Mouse (Mus musculus): ENCODE results near the gene Pdia5. TPM values are rescaled to one million over a fixed set of nuclear protein-coding genes. Genes with fewer than 3 reads are reported as not detected.

Pdia5 gene
- polyA plus RNA-seq, 1 experiment, result 11.3 TPM

DNA sequence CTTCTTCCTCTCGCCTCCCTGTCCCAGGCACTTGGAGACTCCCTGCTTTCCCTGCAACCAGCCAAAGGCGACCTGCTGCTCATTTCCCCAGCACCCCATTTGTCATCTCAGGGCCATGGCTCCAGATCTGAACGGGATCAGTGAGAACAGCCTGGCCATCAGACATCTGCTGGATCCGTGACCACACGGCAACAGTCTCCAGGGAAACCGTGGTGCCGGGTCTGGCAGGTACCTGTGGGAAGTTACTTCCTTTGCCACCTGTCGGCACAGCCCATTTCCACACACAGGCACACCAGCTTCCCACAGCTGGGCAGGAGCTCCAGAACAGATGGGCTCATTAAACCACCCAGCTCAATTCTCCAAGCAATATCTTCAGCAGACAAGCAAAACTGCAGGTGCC, 33.2 kb downstream of the Pdia5 start:
- 75% methylated on average over 8 of the region's 8 CpGs for WGBS
- Histone ChIP-seq H3K4me1 (ENCODE audit: control insufficient read depth, insufficient read depth, low read length) (no peaks in the 10 kb centered on the region), H3K4me3 (replicated peaks; ENCODE audit: extremely low read depth, low read depth, low read length) (no peak overlapping the region)
- no peak for TF ChIP-seq CTCF (IDR thresholded peaks at IDR 0.05; ENCODE audit: insufficient read depth, low read length)
- TF ChIP-seq POLR2A (IDR thresholded peaks at IDR 0.05; ENCODE audit: borderline replicate concordance, extremely low read depth, low read depth, low read length), result no peak
- DNase-seq, result no peak

- 86% methylated on average over 7 of the region's 7 CpGs for WGBS
- H3K4me1 ChIP-seq (ENCODE audit: control insufficient read depth, insufficient read depth, low read length), result no peaks in the 10 kb centered on the region
- TF ChIP-seq CTCF (IDR thresholded peaks at IDR 0.05; ENCODE audit: insufficient read depth, low read length) (no peak), POLR2A (IDR thresholded peaks at IDR 0.05; ENCODE audit: borderline replicate concordance, extremely low read depth, low read depth, low read length) (no peak)
- DNase-seq, result no peak
- H3K4me3 ChIP-seq (replicated peaks; ENCODE audit: extremely low read depth, low read depth, low read length), result no peak overlapping the region
These were observed 33.7 kb downstream of the Pdia5 start for GRCm38 (mm10) chr16:35457011-35457419.

DNA sequence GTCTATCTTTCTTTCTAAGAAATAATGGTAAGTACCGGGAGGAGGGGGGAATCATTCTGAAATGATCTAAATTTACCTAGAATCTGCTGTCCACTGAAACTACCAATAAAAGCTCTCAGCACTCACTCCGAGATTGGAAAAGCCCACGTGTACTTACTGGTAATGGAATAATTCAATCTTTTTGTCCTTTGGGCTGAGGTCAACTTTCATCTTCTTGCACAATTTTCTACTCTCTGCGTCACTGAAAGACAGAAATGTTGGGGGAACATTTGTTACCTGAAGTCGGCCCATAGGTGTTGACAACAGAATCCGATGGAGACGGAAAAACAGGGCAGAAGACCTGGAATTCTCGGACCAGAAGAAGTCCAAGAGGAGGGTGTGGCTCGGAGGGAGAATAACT, 34.4 kb downstream of the Pdia5 start:
- TF ChIP-seq CTCF (IDR thresholded peaks at IDR 0.05; ENCODE audit: insufficient read depth, low read length), result no peak
- TF ChIP-seq POLR2A (IDR thresholded peaks at IDR 0.05; ENCODE audit: borderline replicate concordance, extremely low read depth, low read depth, low read length), result no peak
- H3K4me1 ChIP-seq (ENCODE audit: control insufficient read depth, insufficient read depth, low read length), result no peaks in the 10 kb centered on the region
- no peak overlapping the region for H3K4me3 ChIP-seq (replicated peaks; ENCODE audit: extremely low read depth, low read depth, low read length)
- no peak for DNase-seq
- 90% methylated on average over 9 of the region's 9 CpGs for WGBS

GRCm38 (mm10) chr16:35455822-35456221, 34.9 kb downstream of the Pdia5 start:
- TF ChIP-seq POLR2A (IDR thresholded peaks at IDR 0.05; ENCODE audit: borderline replicate concordance, extremely low read depth, low read depth, low read length), result no peak
- TF ChIP-seq CTCF (IDR thresholded peaks at IDR 0.05; ENCODE audit: insufficient read depth, low read length), result no peak
- Histone ChIP-seq H3K4me1 (ENCODE audit: control insufficient read depth, insufficient read depth, low read length) (no peaks in the 10 kb centered on the region), H3K4me3 (replicated peaks; ENCODE audit: extremely low read depth, low read depth, low read length) (no peak overlapping the region)
- no peak for DNase-seq
- WGBS, result 86% methylated on average over 10 of the region's 10 CpGs

DNA sequence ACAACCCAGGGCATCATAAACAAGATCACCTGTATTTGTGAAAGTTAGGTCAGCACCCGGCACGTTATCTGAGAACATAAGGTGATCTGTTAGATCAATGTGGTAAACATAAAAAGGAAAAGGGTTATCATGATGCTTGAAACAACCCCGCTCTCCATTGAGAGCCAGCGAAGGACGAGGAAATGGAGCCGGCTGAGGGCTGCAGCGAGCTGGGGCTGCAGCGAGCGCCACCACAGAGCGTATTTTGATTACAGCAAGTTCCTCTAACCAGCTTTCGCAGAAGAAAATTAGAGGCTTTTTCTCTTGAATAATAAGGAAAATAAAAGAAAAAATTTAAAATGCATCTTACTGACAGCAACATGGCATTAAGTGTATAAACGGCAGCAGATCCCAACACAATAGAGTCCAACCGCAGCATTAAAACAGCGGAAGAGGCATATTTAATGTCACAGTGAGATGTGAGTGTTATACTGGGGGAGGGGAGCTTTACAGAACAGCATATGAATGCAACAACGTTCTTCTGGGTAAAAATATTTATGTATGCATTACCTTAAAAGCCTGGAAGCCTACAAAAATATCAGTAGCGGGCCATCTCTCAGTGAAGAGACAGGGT, 40.5 kb downstream of the Pdia5 start:
- H3K4me3 ChIP-seq (replicated peaks; ENCODE audit: extremely low read depth, low read depth, low read length), result no peak overlapping the region
- no peaks in the 10 kb centered on the region for H3K4me1 ChIP-seq (ENCODE audit: control insufficient read depth, insufficient read depth, low read length)
- DNase-seq, result no peak
- 95% methylated on average over 16 of the region's 16 CpGs for WGBS
- no peak for TF ChIP-seq CTCF (IDR thresholded peaks at IDR 0.05; ENCODE audit: insufficient read depth, low read length)

GRCm38 (mm10) chr16:35442026-35442415, 48.7 kb downstream of the Pdia5 start:
- no peak overlapping the region for H3K4me3 ChIP-seq (replicated peaks; ENCODE audit: extremely low read depth, low read depth, low read length)
- WGBS, result 90% methylated on average over 4 of the region's 4 CpGs
- DNase-seq, result no peak
- no peak for TF ChIP-seq CTCF (IDR thresholded peaks at IDR 0.05; ENCODE audit: insufficient read depth, low read length)
- TF ChIP-seq POLR2A (IDR thresholded peaks at IDR 0.05; ENCODE audit: borderline replicate concordance, extremely low read depth, low read depth, low read length), result no peak
- no peaks in the 10 kb centered on the region for H3K4me1 ChIP-seq (ENCODE audit: control insufficient read depth, insufficient read depth, low read length)

- Histone ChIP-seq H3K4me3 (replicated peaks; ENCODE audit: extremely low read depth, low read depth, low read length) (no peak overlapping the region), H3K4me1 (ENCODE audit: control insufficient read depth, insufficient read depth, low read length) (no peaks in the 10 kb centered on the region)
- DNase-seq, result no peak
- TF ChIP-seq POLR2A (IDR thresholded peaks at IDR 0.05; ENCODE audit: borderline replicate concordance, extremely low read depth, low read depth, low read length), result no peak
- TF ChIP-seq CTCF (IDR thresholded peaks at IDR 0.05; ENCODE audit: insufficient read depth, low read length), result no peak
- 86% methylated on average over 9 of the region's 9 CpGs for WGBS
These were observed 49.2 kb downstream of the Pdia5 start for GRCm38 (mm10) chr16:35441346-35442025.

DNA sequence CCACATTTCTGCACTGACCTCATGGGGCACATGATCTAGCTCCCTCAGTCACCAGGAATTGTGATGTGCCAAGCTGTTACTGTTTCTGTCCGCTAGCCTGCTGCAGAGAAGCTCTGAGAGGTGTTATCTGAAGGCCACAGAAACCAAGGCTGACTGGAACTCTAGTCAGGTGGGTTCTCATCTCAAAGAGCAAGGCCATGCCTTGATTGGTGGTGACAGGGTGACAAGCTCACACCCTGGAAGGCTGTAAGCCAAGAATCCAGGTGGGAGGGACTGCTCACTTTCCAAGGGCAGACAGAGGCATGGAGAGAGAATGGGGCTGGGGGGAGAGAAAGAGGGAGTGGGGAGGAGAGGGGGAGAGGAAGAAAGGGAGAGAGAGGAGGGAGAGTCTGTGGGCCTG, 51.6 kb downstream of the Pdia5 start:
- 89% methylated on average over 1 of the region's 1 CpGs for WGBS
- H3K4me1 ChIP-seq (ENCODE audit: control insufficient read depth, insufficient read depth, low read length), result no peaks in the 10 kb centered on the region
- DNase-seq, result no peak
- H3K4me3 ChIP-seq (replicated peaks; ENCODE audit: extremely low read depth, low read depth, low read length), result no peak overlapping the region
- no peak for TF ChIP-seq POLR2A (IDR thresholded peaks at IDR 0.05; ENCODE audit: borderline replicate concordance, extremely low read depth, low read depth, low read length)
- no peak for TF ChIP-seq CTCF (IDR thresholded peaks at IDR 0.05; ENCODE audit: insufficient read depth, low read length)

GRCm38 (mm10) chr16:35431608-35432007, 59.1 kb downstream of the Pdia5 start:
- WGBS, result 71% methylated on average over 4 of the region's 4 CpGs
- no peaks in the 10 kb centered on the region for H3K4me1 ChIP-seq (ENCODE audit: control insufficient read depth, insufficient read depth, low read length)
- no peak overlapping the region for H3K4me3 ChIP-seq (replicated peaks; ENCODE audit: extremely low read depth, low read depth, low read length)
- TF ChIP-seq CTCF (IDR thresholded peaks at IDR 0.05; ENCODE audit: insufficient read depth, low read length) (no peak), POLR2A (IDR thresholded peaks at IDR 0.05; ENCODE audit: borderline replicate concordance, extremely low read depth, low read depth, low read length) (no peak)
- no peak for DNase-seq

DNA sequence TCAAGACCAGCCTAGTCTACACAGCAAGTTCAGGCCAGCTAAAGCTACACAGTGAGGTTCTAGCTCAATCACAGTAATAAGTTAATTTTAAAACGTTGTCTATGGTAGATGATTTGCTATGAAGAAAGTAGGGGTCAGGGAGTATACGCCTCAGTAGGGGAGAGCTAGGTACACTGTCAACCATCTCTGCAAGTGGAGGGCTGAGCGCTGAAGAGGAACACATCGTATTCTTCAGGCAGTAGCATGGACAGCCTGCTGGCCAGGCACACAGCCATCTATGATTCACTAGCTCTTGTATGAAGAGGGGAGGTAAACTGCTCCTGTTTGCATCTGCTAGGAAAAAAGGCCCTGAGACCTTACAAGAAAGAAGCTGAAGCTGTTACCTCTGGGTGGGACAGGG, 65.7 kb downstream of the Pdia5 start:
- DNase-seq, result no peak
- no peak overlapping the region for H3K4me3 ChIP-seq (replicated peaks; ENCODE audit: extremely low read depth, low read depth, low read length)
- no peak for TF ChIP-seq CTCF (IDR thresholded peaks at IDR 0.05; ENCODE audit: insufficient read depth, low read length)
- TF ChIP-seq POLR2A (IDR thresholded peaks at IDR 0.05; ENCODE audit: borderline replicate concordance, extremely low read depth, low read depth, low read length), result no peak
- H3K4me1 ChIP-seq (ENCODE audit: control insufficient read depth, insufficient read depth, low read length), result no peaks in the 10 kb centered on the region
- WGBS, result 84% methylated on average over 4 of the region's 4 CpGs
